Mouse (Mus musculus) liver, embryonic 12.5 days (tissue): ENCODE measurements around the gene Rapgef1. TPM values are rescaled to one million over a fixed set of nuclear protein-coding genes. Genes with fewer than 3 reads are reported as not detected.
A peak's percentile ranks its signal among the peaks of the same experiment; 100 is the strongest.

Experiments used
- ATAC-seq: fragments of 200-750 bp; cut with Nextera tagmentation; 2 replicates; pipeline ENCODE4 v1.8.0; 2017; ENCODE audit warnings: moderate number of reproducible peaks, mild to moderate bottlenecking, moderate library complexity
- H3K27ac ChIP-seq: fragments of 300-500 bp; sonication (generic); 2 replicates; pipeline ENCODE4 v1.5.1; 2016; ENCODE audit warnings: mild to moderate bottlenecking
- H3K27me3 ChIP-seq: fragments of 300-500 bp; sonication (generic); replicated peaks from 2 replicates; pipeline ENCODE4 v1.6.1; 2016; ENCODE audit warnings: mild to moderate bottlenecking, moderate library complexity
- H3K36me3 ChIP-seq: fragments of 300-500 bp; sonication (generic); 2 replicates; pipeline ENCODE4 v1.6.1; 2016; ENCODE audit warnings: mild to moderate bottlenecking, moderate library complexity
- H3K4me1 ChIP-seq: fragments of 300-500 bp; sonication (generic); 2 replicates; pipeline ENCODE4 v1.6.1; 2016
- H3K4me2 ChIP-seq: fragments of 300-500 bp; sonication (generic); 2 replicates; pipeline ENCODE4 v1.6.1; 2016; ENCODE audit warnings: mild to moderate bottlenecking, moderate library complexity
- H3K4me3 ChIP-seq: fragments of 300-500 bp; sonication (generic); 2 replicates; pipeline ENCODE4 v1.5.1; 2016; ENCODE audit warnings: mild to moderate bottlenecking, moderate library complexity
- H3K9ac ChIP-seq: fragments of 300-500 bp; sonication (generic); 2 replicates; pipeline ENCODE4 v1.6.1; 2016; ENCODE audit warnings: mild to moderate bottlenecking, moderate library complexity
- H3K9me3 ChIP-seq: fragments of 300-500 bp; sonication (generic); replicated peaks from 2 replicates; pipeline ENCODE4 v1.6.1; 2016; ENCODE audit warnings: mild to moderate bottlenecking, moderate library complexity
- WGBS: fragments of 180-500 bp; shearing (Covaris S2); methylation state at CpG from one replicate; pipeline ENCODE4 v1.1.7; 2016; ENCODE audit not compliant: insufficient replicate concordance; 5-methylcytosine and 5-hydroxymethylcytosine counted together
- polyA plus RNA-seq: library from polyadenylated mRNA; unstranded; fragments of >200 nt; fragmentation: Nextera tagmentation; extraction: Ambion mirVana; gene quantifications from 2 replicates; pipeline ENCODE4 v1.2.1, GENCODE M21; 2016

Rapgef1 gene
- polyA plus RNA-seq, 1 experiment from 2014 or later, result 10.1 TPM

DNA sequence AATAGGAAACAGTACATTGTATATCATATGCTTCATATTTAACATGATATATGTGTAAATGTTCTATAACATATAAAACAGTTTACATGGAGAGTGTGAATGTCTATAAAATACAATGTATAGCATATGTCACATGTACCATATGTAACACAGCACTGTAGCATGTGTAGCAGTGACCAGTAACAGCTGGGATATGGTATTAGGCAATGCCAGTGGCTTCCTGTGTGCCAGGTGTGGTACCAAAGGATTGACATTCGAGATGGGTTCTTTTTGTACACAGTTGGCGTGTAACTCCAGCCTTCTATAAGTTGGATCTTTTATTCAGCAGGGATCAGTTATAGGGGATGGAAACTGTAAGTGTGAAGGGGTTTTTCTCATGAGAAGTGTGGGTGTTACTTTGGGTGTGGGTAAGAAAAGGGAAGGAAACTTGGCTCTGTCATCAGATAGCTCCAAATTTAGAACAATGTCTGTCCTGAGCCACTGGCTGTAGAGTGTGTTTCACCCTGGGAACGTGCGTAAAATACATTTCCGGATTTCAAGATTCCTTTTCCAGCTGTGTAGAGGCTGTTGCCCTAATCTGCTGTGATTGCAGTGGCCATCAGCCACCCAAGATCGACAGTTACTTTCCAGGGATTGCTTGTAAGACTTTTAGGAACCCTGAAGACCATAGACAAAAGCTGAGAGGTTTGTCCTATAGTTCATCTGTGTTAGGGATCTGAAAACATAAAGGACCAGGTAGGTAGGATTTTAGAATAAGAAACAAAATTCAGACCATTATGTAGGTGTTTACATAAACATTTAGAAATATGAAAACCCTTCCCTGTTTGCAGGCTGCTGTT is 29.7 kb downstream of the Rapgef1 start:
- WGBS, result 30% methylated on average over 6 of the region's 6 CpGs
- H3K9ac ChIP-seq, result no peak overlapping the region
- no peaks in the 10 kb centered on the region for H3K9me3 ChIP-seq
- peaks cover 23% of the 10 kb centered on the region for H3K4me1 ChIP-seq
- H3K4me3 ChIP-seq, result no peak overlapping the region
- no peak for ATAC-seq
- H3K27me3 ChIP-seq, result no peaks in the 10 kb centered on the region
- no peak overlapping the region for H3K27ac ChIP-seq
- peaks cover 10% of the 10 kb centered on the region; the same call in 1 of the 2 replicates for H3K36me3 ChIP-seq
- H3K4me2 ChIP-seq, result no peak overlapping the region

DNA sequence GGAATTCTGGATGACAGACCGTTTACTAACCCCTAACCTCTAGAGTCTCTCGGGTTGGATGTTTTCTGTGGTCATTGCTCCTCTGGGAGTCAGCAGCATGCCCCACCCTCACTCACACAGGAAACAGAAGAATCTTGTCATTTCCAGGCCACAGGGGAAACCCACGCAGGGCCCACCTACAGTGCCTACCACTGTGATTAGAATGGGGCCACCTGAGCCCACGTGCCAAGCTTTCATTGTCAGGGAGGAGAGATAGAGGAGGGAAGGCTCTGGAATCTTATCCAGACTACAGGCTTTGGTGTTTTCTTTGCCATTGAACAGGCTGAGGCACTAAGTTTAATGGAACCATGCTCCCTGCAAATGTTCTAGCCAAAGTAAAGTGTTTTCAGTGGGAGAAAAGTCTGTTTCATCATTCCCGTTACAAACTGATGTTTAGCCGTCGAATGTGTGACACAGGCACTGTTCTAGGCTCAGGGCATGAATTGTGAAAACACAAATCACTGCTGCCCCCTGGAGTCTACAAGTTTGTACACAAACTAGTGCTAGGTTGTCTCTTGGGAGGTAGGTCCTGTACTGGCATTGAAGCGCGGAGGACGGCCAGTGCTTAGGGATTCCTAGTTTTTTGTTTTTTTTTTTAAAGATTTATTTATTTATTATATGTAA is 30.4 kb downstream of the Rapgef1 start:
- Histone ChIP-seq H3K4me3 (no peak overlapping the region), H3K9me3 (no peaks in the 10 kb centered on the region), H3K9ac (no peak overlapping the region), H3K4me1 (peaks cover 23% of the 10 kb centered on the region), H3K27me3 (no peaks in the 10 kb centered on the region), H3K4me2 (no peak overlapping the region), H3K27ac (peak overlapping the region; percentile 20; the same call in 1 of the 2 replicates), H3K36me3 (peaks cover 6% of the 10 kb centered on the region; the same call in 1 of the 2 replicates)
- ATAC-seq, result no peak
- WGBS, result 68% methylated on average over 10 of the region's 10 CpGs

DNA sequence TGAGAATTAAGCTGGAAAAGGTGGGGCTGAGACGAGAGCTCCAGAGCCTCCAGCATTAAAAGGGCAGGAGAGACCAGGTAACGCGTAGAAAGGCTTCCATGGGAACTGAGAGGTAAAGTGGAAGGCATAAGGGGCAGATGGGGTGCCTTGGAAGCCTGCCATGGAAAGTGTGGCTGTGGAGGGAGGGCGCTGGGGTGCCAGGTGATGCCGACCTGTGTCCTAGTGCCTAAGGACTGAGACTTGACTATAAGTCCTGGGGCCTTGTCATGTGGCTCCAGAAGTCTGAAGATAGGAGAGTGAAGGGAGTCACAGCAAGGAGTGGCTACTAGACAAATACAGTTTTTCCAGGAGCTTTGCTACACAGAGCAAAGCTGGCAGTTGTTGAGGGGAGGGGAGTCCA is 32.4 kb downstream of the Rapgef1 start:
- Histone ChIP-seq H3K27me3 (no peaks in the 10 kb centered on the region), H3K9ac (no peak overlapping the region), H3K27ac (no peak overlapping the region), H3K4me3 (no peak overlapping the region), H3K36me3 (0 out of 2 replicates have a peak, but pooled peaks cover 6% of the 10 kb centered on the region), H3K4me1 (peaks cover 15% of the 10 kb centered on the region), H3K4me2 (no peak overlapping the region), H3K9me3 (no peaks in the 10 kb centered on the region)
- ATAC-seq, result no peak
- WGBS, result 88% methylated on average over 5 of the region's 5 CpGs

DNA sequence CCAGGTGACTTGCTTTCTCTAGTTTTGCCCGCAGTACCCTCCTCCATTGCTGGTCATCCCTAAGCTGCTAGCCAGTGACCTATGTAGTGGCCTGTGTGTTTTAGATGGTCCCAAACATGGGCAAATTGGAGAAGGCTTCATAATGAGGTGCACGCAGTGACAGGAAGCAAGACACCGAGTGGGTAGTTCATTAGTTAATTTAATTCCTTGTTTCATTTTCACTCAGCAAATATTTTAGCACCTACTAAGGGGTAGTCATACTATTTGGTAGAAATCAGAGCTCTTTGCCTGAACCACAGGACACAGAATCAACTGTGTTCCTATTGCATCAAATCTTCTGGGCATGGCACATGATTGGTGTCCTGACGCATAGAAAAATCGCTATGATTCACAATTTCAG is 35.9 kb downstream of the Rapgef1 start:
- H3K4me1 ChIP-seq, result peaks cover 3% of the 10 kb centered on the region
- ATAC-seq, result no peak
- WGBS, result 80% methylated on average over 5 of the region's 5 CpGs

DNA sequence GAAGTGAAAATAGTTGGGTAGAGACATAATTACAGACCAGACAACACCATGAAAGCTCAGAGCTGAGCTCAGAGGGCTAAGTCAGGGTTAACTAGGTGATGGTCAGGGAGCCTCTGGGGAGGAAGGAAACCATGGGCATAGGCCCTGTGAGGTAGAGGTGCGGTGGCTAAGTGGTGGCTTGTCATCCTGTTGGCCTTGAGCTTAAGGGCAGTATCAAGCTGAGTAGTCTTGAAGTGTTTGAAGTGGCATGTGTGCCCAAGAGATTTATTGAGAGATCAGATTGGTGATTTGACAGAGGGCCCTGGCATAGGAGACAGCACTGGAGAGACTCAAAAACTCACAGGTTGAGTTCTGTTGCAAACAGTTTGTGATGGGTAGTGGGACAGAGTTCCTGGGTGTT is 36.6 kb downstream of the Rapgef1 start:
- 0 out of 2 replicates have a peak, but pooled peaks cover 6% of the 10 kb centered on the region for H3K36me3 ChIP-seq
- peaks cover 10% of the 10 kb centered on the region for H3K4me1 ChIP-seq
- H3K27ac ChIP-seq, result no peak overlapping the region
- no peak for ATAC-seq
- no peak overlapping the region for H3K4me2 ChIP-seq
- no peaks in the 10 kb centered on the region for H3K9me3 ChIP-seq
- no peaks in the 10 kb centered on the region for H3K27me3 ChIP-seq
- H3K4me3 ChIP-seq, result no peak overlapping the region
- WGBS, result 53% methylated on average over 1 of the region's 1 CpGs
- H3K9ac ChIP-seq, result no peak overlapping the region

More for the DNA sequence above, 35.9 kb downstream of the Rapgef1 start:
- Histone ChIP-seq H3K36me3 (0 out of 2 replicates have a peak, but pooled peaks cover 6% of the 10 kb centered on the region), H3K9me3 (no peaks in the 10 kb centered on the region), H3K27me3 (no peaks in the 10 kb centered on the region), H3K4me2 (no peak overlapping the region), H3K4me3 (no peak overlapping the region), H3K27ac (no peak overlapping the region), H3K9ac (no peak overlapping the region)

DNA sequence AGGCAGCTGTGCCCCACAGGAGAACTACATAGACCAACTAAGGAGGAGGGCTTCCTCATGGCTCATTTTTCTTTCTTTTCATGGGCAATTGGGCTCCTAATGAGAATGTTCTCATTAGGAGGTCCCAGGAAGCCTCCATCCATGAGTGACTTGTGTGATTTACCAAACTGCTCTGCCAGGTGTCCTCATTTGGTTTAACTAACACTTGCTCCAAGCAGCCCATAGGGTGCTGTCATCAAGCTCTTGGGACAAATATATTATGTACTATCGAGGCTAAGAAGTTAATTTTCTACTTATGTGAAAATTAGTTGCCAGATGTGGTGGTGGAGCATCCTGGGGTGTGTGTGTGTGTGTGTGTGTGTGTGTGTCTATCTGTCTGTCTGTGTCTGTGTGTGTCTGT is 37.6 kb downstream of the Rapgef1 start:
- no peak for ATAC-seq
- no peak overlapping the region for H3K4me3 ChIP-seq
- WGBS, result 79% methylated on average over 1 of the region's 1 CpGs
- no peaks in the 10 kb centered on the region for H3K9me3 ChIP-seq
- H3K27me3 ChIP-seq, result no peaks in the 10 kb centered on the region
- H3K4me2 ChIP-seq, result no peak overlapping the region
- H3K9ac ChIP-seq, result no peak overlapping the region
- H3K36me3 ChIP-seq, result 0 out of 2 replicates have a peak, but pooled peaks cover 6% of the 10 kb centered on the region
- peaks cover 20% of the 10 kb centered on the region for H3K4me1 ChIP-seq
- no peak overlapping the region for H3K27ac ChIP-seq

DNA sequence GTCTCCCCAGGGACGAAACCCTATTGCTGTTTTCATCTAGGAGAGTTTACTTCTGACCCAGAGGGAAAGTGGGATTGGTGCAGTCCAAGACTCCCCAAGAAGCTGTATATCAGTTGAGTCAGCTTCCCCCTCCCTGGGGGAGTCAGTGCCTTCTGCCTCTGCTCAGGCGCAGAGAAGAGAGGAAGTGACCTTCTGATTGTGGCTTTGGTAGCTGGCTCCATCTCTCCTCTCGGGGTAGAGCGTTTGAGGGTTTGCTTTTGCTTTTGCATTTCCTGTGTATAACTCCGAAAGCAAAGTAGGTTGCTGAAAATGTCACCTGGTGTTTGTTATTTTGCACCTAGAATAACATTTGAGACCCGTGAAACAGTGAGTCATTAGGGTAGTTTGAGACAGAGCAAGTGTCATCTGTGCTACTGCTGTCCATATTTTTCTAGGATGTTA is 42.3 kb downstream of the Rapgef1 start:
- no peaks in the 10 kb centered on the region for H3K36me3 ChIP-seq
- WGBS, result 25% methylated on average over 6 of the region's 6 CpGs
- no peaks in the 10 kb centered on the region for H3K27me3 ChIP-seq
- H3K4me1 ChIP-seq, result peaks cover 53% of the 10 kb centered on the region
- ATAC-seq, result no peak
- H3K4me3 ChIP-seq, result no peak overlapping the region
- H3K4me2 ChIP-seq, result peak overlapping the region; percentile 15; the same call in 1 of the 2 replicates
- no peaks in the 10 kb centered on the region for H3K9me3 ChIP-seq
- H3K27ac ChIP-seq, result 0 out of 2 replicates have a peak overlapping the region, but pooled peaks have one; percentile 36
- H3K9ac ChIP-seq, result no peak overlapping the region

DNA sequence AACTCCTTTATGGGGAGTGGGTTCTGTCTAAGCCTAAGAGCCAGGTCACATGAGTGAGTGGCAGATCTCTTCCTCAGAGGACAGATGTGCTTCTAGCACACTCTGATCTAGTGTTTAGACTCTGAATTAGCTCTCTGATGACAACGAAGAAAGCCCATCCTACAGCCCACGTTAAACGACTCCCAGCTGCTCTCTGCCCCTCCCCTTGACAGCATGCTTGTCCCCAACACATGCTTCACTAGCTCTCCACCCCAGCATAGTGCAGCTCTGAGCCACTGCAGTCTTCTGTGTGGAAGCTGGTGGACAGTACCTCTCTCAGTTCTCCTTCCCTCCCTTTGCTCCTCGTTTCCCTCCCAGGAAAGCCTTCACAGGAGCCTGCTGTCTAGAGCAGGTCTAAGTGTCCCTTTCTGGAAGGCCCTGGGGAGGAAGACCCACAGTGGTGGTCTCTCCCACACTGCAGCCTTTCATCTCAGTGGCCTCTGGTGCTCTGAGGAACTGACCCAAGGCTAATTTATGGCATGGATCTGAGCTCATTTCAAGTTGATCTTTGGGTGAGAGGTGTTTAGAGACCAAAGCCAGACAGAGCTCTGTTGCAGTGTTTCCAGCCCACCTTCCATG is 43.8 kb downstream of the Rapgef1 start:
- Histone ChIP-seq H3K27ac (no peak overlapping the region), H3K36me3 (no peaks in the 10 kb centered on the region), H3K4me1 (peaks cover 67% of the 10 kb centered on the region), H3K27me3 (no peaks in the 10 kb centered on the region), H3K9ac (no peak overlapping the region), H3K4me2 (no peak overlapping the region), H3K4me3 (no peak overlapping the region), H3K9me3 (no peaks in the 10 kb centered on the region)
- ATAC-seq, result no peak
- 41% methylated on average over 4 of the region's 4 CpGs for WGBS

DNA sequence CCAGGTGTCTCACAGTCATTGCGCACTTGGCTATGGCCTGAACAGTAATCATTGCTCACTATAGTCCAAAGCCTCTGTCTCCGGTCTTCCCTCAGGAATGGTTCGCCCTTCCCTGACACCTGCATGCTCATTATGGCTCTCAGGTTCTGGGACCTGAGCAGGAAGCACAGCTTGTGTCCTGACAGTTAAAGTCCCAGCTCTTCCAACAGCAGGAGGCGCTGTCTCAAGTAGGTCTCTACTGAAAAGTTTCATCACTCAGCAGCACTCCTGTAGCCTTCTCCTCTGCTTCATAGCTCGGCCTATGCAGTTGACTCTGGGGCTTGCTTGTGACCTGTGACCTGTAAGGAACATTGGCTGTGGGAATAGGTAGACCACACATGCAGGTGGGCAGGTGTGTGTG is 45.9 kb downstream of the Rapgef1 start:
- H3K4me1 ChIP-seq, result peaks cover 81% of the 10 kb centered on the region
- H3K27me3 ChIP-seq, result no peaks in the 10 kb centered on the region
- no peak overlapping the region for H3K4me2 ChIP-seq
- WGBS, result 71% methylated on average over 5 of the region's 5 CpGs
- H3K4me3 ChIP-seq, result no peak overlapping the region
- H3K9me3 ChIP-seq, result no peaks in the 10 kb centered on the region
- H3K27ac ChIP-seq, result no peak overlapping the region
- H3K9ac ChIP-seq, result no peak overlapping the region
- no peak for ATAC-seq
- H3K36me3 ChIP-seq, result no peaks in the 10 kb centered on the region

DNA sequence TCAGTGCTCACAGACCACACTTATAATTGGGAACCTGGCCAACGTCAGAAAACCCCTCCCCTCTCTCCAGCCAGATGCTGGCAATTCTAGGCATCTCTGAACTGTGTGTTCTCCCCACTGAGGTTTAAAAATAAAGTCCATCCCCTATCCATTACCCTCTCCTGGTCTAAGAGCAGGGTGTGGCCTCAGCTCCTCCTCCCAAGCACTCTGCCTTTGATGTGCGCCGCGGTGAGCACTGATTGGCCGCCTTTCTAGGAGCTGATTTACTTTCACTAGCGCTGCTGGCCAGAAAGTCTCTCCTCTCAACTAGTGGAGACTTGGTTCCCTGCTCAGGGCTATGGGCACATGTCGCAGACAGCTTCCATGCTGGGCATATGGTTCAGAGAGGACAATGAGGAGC is 47.1 kb downstream of the Rapgef1 start:
- 33% methylated on average over 7 of the region's 7 CpGs for WGBS
- H3K9ac ChIP-seq, result no peak overlapping the region
- peak overlapping the region; percentile 20; the same call in 1 of the 2 replicates for H3K4me2 ChIP-seq
- no peak; the same call in 1 of the 2 replicates for ATAC-seq
- peaks cover 81% of the 10 kb centered on the region for H3K4me1 ChIP-seq
- no peak overlapping the region for H3K4me3 ChIP-seq
- no peaks in the 10 kb centered on the region for H3K27me3 ChIP-seq
- H3K9me3 ChIP-seq, result no peaks in the 10 kb centered on the region
- no peaks in the 10 kb centered on the region for H3K36me3 ChIP-seq
- no peak overlapping the region for H3K27ac ChIP-seq

DNA sequence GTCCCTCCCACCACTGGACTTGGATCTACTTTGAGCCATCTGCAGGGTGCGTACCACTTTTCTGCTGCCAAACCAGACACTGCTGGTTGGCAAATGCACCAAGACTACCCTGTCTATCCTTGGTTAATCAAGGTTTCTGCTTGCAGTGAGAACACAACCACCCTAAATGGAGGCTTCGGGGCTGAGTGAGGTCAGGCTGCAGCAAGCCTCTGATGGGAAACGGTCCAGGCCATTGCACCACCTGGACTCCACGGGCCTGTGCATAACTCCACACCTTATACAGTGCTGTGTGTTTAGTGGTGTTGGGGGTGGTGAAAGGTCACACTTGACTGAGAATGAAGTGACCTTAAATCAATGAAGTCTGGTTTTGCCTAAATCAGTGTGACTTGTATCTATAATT is 47.6 kb downstream of the Rapgef1 start:
- peaks cover 81% of the 10 kb centered on the region for H3K4me1 ChIP-seq
- no peaks in the 10 kb centered on the region for H3K36me3 ChIP-seq
- 80% methylated on average over 4 of the region's 4 CpGs for WGBS
- H3K4me3 ChIP-seq, result no peak overlapping the region
- no peaks in the 10 kb centered on the region for H3K9me3 ChIP-seq
- 0 out of 2 replicates have a peak overlapping the region, but pooled peaks have one; percentile 20 for H3K4me2 ChIP-seq
- ATAC-seq, result no peak
- no peak overlapping the region for H3K27ac ChIP-seq
- no peaks in the 10 kb centered on the region for H3K27me3 ChIP-seq
- H3K9ac ChIP-seq, result no peak overlapping the region
